Mouse (Mus musculus): Measurements from ENCODE around the gene Pknox2. TPM values are rescaled to one million over a fixed set of nuclear protein-coding genes. Genes with fewer than 3 reads are reported as not detected.

Gene Pknox2
- polyA plus RNA-seq, 2 experiments from 2014 or later: not detected

DNA sequence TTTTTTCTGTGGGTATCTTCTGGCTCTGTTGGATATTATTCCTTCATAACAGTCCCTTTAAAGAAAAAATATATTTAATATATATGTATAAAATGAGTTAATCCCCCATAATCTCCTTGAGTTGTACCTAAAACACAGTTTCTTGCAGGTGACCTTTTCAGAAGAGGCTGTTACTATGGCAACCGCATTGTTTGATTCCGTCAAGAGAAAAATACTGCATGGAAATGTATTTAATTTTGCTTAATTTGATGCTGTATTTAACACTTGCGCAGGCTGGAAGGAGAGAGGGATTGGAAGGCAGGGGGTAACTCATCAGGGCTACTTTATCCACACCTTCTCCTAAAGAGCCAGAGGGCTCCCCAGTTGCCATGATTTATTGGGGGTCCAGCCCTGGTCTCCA lies 108.3 kb downstream of the Pknox2 start:
- ATAC-seq: no peak

GRCm38 (mm10) chr9:37038445-37038844 lies 108.8 kb downstream of the Pknox2 start:
- ATAC-seq: no peak

GRCm38 (mm10) chr9:37037405-37037804 lies 109.8 kb downstream of the Pknox2 start:
- ATAC-seq: no peak

GRCm38 (mm10) chr9:37035248-37035647 lies 112.0 kb downstream of the Pknox2 start:
- no peak for ATAC-seq

- ATAC-seq: no peak
Observed at GRCm38 (mm10) chr9:37034316-37034715, 112.9 kb downstream of the Pknox2 start.

GRCm38 (mm10) chr9:37030347-37031213 lies 116.6 kb downstream of the Pknox2 start:
- ATAC-seq: no peak

DNA sequence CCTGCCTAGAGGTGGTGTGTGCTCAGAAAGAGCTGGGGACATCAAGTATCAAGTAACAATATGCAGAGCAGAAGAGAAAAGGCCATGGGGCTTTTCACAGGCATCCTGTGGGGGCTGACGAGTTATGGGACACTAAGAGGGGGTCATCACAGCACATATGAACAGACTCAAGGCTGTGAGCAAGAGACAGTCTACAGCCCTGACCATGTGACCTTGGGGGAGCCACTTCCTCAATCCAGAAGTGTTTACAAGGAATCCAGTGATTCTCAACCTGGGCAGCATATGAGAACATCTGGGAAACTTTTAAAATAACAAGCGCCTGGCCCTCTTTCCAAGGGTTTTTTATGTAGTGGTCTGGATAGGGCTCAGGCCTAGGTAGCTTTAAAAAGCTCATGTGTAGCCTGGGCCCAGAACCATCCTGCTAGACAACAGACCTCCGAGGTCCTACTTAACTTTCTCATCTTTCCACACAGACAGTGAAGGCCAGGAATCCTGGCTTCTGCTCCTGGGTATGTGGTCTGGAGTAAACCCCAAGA lies 117.3 kb downstream of the Pknox2 start:
- no peak for ATAC-seq

- ATAC-seq: no peak
Observed at GRCm38 (mm10) chr9:37027825-37028575, 119.2 kb downstream of the Pknox2 start.

DNA sequence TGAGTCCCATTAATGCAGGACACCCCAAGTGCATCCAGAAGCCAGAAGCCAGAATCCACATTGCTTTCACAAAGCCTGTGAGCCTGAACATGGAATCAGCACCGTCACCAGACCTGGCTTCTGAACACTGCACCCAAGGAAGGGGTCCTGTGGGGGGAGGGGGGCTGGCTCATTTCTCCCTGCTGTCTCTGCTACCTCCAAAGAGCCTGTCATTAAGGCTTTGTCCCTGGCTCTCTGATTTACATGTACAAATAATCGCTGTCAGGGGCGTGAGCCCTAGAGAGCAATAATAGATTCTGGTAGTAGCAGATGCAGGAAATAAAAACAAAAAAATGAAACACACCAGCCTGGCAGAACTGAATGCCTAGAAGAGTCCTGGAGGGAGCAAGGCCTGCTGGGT lies 121.3 kb downstream of the Pknox2 start:
- no peak for ATAC-seq

GRCm38 (mm10) chr9:37021586-37022230 lies 125.5 kb downstream of the Pknox2 start:
- ATAC-seq: no peak

GRCm38 (mm10) chr9:37018154-37018553 lies 129.1 kb downstream of the Pknox2 start:
- ATAC-seq: no peak

GRCm38 (mm10) chr9:37017169-37017568 lies 130.0 kb downstream of the Pknox2 start:
- ATAC-seq: no peak

DNA sequence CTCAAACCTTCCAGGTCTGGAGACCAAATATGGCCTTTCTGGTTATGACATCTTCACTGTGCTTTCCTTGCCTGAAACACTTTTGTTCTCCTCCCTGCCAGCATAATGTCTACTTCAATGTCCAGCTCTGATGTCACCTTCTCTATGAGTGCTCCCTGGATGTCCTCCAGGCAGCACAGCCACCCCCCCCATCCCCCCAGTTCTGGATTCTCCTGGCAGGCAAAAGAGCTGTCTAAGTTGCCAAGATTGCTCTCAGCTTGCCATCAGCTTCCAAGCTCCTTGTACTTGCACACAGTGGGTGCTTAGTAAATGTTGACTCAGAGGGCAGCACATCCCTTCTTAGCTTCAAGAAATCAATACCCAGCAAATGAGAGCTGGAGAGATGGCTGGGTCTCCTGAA lies 131.0 kb downstream of the Pknox2 start:
- no peak for ATAC-seq

DNA sequence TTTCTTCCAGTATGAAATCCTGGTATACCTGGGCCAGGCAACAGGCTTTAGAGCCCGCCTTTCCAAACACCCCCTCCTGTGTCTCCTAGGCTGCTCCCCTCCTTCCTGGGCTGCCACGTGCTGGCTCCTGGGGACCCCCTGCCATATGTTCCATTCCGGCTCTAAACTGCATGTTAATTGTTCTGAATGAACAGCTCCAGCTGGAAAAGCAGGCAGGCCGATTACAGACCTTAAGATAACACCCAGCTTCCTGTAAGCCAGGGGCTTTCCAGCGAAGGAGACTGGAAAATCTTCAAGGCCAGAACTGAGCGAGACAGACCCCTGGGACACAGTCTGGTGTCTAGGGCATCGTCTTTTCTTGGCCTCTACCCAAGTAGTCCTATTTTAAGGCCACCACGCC lies 133.6 kb downstream of the Pknox2 start:
- ATAC-seq: no peak

DNA sequence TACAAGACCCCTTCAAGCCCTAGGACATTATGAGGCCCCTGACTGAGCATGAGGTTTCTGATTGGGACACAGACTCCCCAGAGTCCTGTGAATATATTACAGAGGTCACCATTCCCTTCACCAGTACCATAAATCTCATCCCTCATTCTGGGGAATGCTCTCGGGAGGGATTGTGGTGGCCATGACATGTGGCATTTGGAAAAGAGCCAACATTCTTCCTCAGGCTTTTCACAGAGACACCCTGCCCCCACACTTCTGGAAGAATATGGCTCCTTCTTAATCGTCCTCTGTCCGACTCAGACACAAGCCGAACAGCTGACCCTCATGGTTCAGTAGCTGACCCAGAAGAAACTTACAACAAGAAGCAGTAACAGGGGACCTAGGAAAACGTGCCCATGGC lies 139.1 kb downstream of the Pknox2 start:
- ATAC-seq: no peak

DNA sequence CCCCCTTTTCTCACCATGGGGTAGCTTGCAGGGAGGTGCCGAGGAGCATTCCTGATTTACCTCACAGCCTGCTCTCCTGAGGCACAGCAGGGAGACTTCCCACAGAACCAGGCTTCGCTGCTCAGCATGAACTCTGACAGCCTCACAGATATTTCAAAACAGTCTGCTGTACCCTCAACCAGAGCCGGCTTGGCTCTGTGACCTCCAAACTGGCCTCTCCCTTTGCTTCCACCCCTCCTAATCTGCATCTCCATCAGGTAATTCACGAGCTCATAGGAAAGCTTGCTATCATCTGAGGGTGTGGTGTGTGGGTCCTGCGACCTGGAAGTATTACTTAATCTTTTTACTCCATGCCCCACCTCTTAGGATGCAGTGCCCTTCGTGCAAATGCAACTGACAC lies 142.5 kb downstream of the Pknox2 start:
- no peak for ATAC-seq

- no peak for ATAC-seq
Observed at GRCm38 (mm10) chr9:37001935-37002535, 145.2 kb downstream of the Pknox2 start.

DNA sequence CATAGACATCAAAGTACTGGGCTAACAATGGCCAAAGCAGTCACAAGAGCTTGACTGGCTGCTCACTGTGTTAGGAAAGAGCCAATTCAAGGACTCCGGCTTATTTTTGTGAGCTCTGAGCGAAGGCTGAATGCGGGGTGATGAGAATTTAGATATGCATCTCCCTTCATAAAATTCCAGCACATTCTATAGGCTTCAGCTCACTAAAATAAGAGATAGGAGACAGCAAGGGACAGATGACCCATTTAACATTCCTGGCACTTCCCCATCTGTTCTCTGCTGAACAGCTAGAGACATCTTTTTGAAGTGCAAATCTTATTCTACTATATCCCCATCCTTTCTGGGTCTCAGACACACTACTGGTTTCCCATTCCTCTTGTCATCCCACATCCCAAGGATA lies 147.8 kb downstream of the Pknox2 start:
- ATAC-seq: no peak

DNA sequence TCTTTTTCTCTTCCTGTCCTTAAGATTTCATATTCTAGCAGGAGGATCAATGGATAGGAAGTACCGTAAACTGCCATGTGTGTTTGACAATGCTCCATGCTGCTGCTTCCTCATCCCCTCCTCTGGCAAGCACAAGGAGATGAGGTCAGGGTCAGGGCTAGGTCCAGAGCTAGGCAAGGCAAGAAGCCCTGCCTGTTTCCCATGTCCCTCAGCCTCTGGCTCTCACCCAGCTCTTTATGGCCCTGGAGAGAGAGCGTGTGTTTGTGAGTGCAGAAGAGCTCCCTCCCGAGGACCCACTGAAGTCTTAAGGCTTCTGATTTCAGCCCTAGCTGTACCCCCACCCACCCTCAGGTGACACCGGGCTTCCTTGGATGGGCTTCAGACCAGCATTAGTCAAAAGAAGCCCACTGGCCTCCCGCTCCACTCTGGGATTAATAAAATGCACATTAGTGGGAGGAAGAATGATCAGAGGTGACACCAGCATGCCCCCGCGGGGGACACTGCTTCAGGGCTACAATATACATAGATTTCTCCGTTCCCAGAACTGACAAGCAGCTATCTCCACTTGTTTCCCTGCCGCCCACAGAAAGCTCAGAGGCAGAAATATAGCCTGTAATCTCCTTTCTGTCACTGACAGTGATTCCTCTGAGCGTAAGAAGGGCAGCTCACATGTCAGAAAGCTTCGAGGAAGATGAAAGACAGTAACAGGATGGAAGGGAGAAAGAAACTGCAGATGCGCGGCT lies 156.4 kb downstream of the Pknox2 start:
- no peak for ATAC-seq

DNA sequence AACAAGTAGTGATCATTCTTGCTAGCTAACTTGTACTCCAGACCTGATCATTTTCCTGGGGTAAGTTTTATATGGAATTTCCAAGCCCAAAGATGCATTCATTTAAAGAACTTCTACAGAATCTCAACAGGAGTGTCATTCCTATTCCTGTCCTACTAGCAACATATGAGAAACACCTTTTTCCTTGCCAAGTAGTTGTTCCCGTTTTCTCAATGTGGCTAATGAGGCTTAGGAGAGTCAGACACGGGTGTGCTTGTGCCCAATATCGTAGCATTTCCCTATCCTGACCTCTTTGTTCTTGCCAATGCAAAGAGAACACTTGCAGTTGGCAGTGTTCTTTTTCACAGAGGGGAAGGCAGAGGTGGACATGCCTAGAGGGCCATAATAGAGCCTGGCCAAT lies 157.2 kb downstream of the Pknox2 start:
- ATAC-seq: no peak

DNA sequence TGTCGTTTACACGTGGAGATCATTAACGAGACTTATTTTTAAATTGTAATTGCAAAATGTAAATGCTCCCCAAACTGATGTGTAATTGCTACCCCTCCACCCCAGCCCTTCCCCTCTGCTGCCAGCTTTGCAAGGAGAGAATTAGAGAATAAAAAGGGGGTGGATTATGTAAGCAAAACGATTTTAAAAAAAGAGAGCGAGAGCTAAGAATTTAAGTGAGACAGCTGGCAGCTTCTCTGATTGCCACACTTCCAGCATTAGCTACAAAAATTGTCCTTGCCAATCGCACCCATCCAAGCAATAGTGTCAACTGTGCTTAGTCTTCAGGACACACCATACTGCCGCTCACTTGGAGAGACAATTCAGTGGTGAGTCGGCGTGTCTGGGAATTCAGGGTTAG lies 162.0 kb downstream of the Pknox2 start:
- no peak for ATAC-seq
